Mouse (Mus musculus): ENCODE measurements around the gene Acacb.

Gene Acacb

DNA sequence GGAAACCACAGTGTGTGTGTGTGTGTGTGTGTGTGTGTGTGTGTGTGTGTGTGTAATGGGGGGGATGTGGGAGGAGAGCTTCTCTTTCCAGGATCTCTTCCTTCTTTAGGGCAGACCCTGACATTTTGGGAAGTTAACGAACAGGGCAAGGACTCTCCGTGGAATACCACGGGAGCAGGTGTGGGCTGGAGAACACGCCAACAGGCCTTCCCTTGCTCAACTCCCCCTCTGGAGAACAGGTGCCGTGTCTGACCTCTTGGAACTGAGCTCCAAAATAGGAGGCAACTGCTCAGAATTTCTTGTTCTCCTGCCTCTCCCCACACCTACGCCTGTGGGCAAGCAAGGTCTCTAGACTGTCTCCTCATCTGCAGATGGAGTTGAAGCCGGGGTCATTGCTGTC is 123.2 kb downstream of the Acacb start:
- DNase-seq (ENCODE audit: low spot score) = no peak

DNA sequence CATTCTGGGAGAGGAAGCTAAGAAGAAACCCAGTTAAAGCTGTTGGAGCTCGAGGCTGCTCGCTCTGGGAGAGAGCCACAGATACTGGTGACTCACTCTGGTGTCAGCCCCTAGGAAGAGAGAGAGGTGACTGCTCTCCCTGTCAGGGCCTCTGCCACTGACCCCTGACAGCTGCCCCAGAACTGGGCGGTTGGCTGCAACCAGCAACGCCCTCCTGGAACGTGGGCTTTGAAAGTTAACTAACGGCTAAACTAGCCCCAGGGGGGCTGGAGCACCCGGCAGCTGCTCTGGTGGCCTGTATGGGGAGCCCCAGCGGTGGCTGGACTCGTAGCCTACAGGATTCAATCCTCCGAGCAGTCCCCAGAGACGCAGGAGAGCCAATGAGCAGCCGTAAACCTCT is 123.6 kb downstream of the Acacb start:
- no peak for DNase-seq (ENCODE audit: low spot score)

DNA sequence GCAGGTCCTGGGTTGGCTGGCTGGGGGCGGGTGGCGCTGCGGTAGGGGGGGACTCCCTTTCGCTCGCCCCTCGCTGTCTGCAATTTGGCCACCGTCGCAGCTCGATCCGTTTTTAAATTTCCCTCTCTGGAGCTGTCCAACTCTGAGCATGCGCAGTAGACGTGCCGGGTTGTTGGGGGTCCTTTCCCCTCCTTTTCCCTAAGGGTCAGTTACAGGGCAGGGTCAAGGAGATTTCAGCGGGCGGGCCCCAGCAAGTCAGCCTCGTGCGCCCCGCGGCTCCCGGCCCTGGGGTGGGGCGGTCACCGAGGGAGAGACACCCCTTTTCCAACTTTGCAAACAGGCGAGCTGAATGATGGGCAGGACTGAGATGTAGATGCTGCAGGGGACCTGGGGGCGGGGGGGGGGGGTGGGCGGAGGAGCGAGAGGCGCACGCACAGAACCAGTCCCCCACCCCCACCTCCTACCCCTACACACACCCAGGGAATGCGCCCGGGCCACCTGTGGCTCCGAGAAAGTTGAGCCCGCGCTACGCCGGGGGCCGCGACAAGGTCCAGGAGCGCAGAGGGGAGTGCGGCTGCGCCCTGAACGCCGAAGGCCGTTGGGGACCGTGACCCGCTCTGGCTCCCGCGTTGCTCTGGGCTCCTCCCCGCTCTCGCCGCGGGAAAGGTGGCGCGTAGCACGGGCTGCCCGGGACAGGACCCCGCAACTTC is 127.5 kb downstream of the Acacb start, which contains the start of gene Foxn4:
Foxn4 (minus strand) TSS at position 115 of the 710 bp plus-strand sequence.
- DNase-seq (ENCODE audit: low spot score) = no peak

DNA sequence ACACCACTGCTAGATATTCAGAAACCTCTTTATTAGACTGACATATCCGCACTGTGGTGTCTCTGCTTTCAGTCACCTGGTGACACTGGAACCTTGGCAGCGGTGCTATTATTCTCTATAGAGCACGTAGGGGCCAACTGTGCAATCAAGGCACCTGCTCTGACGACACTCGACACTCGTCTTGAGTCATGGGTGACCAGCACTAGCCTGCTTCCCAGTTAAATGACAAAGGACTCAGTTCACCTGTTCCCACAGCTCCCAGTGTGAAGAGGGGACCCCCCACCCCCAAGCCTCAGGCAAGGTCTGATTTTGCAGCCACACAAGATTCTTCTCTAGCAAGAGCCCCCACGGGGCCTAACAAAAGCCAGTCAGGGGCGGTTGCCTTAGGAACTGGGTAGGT is 129.0 kb downstream of the Acacb start:
- DNase-seq (ENCODE audit: low spot score) = no peak

DNA sequence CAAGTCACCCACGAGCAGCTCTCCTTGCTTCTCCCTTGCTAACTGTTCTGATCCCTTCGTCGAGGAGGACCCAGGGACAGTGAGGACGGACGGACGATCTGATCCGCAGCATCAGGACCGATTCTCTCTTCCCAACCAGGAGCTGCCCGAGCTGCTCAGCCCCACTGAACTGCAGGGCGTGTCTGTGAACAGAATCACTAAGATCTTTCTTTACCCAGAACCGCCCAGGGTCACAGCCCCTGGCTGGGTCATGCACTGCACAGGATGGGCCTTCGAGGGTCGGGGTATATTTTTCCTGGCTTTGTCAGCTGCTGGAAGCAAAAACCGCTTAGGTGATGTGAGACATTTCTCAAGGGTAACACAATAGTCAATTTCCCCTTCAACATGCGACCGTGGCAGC is 129.7 kb downstream of the Acacb start:
- DNase-seq (ENCODE audit: low spot score) = no peak

DNA sequence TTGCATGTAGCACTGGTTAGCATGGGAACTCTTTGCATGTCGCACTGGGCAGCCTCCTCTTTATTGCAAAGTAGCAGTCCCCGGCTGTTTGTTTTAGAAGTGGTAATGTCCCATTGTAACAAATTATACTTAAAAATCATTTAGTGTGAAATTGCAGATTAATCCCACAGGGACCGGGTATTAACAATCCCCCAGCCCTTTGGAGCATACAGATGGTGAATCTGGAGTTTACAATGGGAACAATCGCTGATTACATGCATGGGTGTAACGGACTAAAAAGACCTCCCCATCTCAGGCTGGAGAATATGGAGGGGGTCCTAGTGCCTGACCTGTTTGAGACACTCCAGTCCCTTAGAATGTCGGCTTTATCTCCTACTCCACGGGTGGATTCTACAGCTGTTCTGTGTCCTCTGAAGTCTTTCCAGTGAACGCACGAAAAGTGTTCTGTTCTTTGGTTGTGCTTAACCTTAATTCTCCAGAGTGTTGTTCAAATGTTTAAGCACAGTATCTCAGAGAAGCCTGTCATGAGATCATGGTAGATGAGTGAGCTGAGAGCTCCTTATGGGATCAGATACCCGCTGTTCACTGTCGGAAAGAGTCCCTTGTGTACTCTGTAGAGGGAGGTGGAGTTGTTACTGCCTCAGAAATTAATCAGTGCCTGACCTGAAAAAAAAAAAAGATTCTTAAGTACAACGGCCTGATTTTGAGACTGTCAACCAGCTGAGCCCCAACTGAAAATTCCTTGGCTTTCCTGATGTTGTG is 133.2 kb downstream of the Acacb start:
- no peak for DNase-seq (ENCODE audit: low spot score)

DNA sequence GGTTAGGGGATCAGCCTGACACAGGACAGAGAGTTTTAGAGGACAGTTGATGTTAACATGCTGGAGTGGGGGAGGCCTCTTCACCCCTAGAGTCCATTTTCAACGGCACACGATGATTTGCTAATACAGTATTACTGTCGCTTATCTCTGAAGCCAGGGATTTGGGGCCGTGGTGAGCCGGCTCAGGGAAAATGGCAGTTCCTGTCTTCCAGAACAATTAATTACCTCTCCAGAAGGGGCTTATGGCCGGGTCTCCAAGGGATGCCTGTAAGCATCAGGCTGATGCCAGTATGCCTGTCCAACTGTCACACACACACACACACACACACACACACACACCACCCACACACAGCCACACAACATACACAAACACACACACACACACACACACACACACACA is 136.0 kb downstream of the Acacb start:
- no peak for DNase-seq (ENCODE audit: low spot score)

DNA sequence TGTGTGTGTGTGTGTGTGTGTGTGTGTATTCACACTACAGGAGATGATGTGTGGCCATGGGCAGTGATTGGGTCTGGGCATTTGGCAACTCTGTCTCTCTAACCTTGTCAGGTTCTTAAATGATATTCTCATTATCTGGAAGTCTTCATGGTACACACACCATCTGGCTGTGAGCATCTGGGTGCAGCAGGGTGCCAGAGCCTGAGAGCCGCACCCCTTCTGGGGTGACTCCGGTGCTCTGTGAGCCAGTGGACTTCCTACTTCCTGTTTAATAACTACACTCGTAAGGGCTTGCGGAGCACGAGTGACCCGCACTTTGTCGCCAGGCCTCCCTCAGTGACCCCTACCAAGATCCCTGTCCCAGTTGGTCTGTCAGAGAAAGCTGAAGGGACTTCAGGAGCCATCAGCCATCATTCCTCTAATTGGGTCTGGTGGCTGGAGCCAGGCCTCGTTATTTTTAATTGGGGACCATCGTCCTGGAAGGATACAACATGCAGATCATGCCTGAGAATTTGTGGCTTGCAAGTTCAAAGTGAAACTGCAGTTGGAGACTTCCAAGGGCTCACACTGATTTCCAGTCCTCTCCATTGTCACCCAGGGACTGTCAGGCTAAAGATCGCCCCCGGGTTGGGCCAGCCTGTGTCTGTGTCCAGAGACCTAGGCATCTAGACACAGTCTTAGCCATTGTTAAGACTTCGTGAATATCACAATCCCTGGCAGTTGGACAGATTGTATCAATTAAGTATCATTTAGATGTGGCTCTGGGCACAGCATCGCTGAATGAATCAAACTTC is 138.5 kb downstream of the Acacb start:
- no peak for DNase-seq (ENCODE audit: low spot score)

DNA sequence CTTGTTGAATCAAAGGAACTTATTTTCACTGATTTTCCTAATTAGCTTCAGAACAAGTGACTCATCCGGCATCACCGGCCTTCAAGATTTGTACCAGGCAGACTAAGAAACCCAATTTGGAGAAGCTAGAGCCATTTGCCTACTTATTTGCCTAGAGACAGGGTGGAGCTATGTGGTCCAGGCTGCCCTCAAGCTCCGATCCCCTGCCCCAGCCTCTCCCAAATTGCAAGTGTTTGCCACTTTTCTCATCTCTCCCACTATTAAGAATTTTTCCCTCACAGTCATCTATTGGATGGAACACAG is 139.0 kb downstream of the Acacb start:
- no peak for DNase-seq (ENCODE audit: low spot score)

DNA sequence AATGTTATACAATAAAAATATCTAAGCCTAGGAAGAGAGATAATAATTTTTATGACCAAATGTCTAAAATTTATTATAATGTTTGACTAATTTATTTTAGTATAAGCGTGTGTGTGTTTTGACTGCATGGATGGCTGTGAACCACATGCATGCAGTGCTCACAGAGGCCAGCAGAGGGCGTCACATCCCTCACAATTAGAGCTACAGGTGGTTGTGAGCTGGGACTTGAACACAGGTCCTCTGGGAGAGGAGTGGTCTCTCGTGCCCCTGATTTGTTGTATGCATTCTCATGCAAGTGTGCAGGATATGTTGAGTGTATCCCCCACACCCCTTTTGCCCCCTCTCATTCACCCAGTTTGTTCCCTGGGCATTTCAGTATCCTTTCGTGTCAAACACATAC is 139.8 kb downstream of the Acacb start:
- DNase-seq (ENCODE audit: low spot score) = no peak

DNA sequence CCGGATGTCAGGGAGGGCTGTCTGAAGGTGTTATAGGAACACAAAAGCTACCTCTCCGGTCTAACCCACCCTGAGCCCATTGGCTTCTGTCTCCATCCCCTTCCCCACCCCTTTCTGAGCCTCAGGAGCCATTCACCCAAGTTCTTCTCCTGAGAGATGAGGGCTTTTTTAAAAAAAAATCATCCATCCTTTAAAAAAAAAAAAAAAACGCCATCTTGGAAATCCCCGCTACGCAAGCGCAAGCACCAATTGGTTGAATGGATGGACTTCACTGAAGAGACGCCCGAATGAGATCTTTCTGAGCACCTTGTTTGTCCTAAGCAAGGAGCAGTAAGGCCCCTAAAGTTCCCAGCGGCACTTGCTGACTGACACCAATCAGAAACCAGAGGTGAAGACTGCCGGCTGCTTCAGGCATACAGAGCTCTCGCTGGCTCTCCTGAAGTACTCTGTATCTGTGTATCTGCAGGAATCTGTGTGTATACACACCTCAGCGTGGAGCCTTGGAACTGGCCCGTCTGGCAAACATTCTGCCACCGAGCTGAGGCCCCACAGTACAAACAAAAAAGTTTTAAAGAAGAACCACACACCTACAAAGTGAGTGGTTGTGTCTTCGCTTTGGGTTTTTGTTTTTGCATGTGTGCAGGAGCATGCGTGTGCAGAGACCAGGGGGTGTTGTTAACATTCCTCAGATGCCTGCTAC is 140.7 kb downstream of the Acacb start:
- DNase-seq (ENCODE audit: low spot score) = no peak

DNA sequence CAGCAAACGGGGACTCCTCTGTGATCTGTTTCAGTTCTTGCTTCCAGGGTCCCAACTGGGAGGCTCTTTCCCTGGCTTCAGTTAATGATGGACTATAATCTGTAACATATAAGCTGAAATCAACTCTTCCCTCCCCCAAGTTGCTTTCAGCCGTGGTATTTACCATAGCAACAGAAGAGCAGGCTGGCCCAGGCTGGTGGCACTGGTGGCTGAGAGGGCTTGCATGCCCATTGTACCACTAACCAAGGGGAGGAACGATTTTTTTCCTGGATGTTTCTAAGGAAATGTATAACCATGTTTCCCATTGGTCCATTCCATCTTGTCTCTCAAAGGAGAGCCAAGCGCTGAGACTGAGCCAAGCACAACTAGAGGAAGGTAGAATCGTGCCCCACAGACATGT is 142.1 kb downstream of the Acacb start:
- DNase-seq (ENCODE audit: low spot score) = no peak

DNA sequence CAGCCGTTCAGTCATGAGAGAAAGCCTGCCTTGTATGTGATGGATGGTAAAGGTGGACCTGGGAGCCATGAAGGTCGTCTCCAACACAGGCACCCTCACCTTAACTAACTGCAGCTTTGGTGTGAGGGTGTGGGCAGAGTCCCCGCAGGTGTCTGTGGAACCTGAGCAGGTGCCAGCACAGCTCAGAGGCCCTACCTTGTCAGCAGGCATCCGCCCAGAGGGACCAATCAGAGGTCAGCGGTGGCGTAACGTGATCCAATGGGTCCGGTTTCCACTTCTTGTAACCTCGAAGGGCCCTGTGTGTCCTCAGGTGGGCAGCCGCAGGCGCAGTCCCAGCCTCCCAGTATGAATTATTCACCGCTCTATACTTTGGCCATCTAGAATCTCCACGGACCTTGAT is 142.5 kb downstream of the Acacb start, which contains the start of gene Myo1h:
Myo1h (plus strand) TSS at position 293 of the 400 bp plus-strand sequence.
- no peak for DNase-seq (ENCODE audit: low spot score)

DNA sequence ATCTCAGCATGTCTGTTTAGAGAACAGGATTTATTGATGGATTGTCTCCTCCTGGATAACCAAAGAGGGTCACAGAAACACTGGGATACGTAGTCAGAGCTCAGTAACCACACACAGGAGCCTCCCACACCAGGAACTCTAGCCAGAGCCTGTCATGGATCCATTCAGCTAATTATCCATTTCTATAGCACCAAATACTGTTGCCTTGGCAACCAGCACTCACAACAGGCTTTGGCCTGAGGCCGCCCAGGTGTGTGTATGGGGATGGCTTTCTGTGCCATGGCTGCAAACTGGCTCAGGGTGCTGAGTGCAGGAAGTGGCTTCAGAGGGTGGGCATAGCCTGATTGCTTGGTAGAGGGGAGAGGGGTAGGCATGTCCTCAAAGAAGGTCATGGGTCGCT is 143.7 kb downstream of the Acacb start:
- DNase-seq (ENCODE audit: low spot score) = no peak

DNA sequence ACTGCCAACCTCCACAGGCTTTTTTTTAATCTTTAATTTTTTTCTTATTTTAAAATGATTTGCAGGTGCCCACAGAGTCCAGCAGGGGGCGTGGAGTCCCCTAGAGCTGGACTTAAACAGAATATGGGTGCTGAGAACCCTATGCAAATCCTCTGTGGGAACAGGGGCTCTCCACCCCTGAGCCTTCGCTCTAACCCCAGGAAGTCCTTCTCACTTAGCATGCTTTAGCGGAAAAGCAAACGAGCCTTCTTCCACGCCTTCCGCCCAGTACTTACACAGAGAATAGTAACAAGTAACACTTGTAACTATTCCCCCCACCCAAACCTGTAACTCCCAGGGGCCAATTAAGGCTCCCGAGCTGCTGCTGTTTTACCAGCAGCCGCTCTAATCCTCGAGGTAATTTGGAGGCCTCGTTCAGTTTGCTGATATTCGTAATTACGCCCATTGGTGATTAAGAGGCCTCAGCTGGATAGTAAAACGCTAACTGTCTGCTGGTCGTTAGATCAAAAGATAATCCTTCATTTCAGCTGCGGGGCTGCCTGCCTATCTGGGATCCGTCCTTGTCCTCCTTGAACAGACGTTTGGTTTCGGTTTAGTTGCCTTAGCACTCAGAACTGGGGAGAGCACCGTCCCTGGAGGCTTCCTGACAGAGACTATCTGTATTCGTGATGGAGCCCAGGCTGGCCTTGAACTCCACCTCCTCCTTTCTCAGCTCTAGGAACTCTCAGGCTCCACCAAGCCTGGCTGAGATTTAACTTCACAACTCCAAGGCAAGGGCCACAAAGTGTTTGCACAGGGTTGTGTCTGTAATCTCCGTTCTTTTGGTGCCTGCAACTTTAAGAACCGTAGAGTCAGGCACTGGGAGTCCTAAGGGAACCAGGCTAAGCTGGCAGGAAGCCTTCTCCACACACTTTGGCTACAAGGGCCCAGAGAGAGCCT is 150.6 kb downstream of the Acacb start:
- DNase-seq (ENCODE audit: low spot score) = no peak

DNA sequence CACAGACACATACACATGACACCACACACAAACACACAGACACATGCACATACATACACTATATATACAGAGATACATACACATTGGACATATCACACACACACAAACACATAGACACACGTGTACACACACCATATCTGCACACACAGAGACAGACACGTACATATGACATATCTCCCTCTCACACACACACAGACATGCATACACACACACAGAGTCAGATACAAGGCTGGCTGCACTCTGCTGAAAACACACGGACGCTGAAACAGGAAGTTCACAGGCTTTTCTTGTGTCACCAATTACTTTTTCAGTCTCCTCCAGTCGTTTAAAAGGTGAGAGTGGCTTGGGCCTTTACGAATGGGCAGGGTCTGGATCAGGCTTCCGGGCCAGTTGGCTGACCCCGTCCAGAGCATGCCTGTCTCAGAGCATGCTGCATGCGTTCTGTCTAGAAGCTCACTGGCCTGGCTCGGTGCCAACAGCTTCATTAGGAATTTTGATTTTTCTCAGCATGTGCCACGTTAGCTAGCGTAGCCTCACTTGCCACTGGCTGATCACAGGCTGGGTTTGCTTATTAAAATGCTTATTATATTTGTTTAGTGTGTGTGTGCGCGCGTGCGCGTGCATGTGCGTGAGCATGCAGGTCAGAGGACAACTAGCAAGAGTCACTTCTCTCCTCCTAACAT is 152.0 kb downstream of the Acacb start:
- DNase-seq (ENCODE audit: low spot score) = no peak

DNA sequence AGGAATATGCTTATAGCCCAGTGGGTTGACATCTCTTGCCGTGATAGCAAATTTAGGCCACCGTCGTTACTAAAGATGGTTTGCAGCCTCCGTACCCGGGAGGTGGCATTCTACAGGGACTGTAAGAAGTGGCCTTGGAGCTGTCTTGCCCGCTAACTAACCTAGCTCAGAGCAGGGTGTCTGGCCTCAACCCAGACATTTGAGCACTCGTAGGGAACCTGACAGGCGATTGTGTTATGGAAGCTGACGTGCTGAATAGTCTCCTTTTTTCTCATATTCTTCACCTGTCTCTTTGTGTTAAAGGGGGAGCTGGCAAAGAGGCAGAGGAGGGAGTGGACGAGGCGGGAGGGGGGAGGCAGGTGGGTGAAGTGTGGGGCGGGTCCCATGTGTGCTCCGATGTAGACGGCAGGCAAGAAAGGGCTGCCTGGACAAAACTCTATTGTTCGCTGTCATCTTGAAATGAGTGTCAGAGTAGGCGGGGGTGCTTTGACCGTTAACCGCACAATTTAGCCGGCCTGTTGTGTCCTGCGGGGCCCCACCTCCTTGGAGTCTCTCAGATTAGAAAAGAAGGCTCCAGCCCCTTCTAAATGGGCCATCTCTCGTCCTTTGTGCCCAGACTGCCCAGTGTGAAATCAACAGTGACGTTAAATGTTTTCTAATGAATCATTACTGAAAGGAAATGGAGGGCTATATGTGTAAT is 153.0 kb downstream of the Acacb start:
- DNase-seq (ENCODE audit: low spot score) = no peak

DNA sequence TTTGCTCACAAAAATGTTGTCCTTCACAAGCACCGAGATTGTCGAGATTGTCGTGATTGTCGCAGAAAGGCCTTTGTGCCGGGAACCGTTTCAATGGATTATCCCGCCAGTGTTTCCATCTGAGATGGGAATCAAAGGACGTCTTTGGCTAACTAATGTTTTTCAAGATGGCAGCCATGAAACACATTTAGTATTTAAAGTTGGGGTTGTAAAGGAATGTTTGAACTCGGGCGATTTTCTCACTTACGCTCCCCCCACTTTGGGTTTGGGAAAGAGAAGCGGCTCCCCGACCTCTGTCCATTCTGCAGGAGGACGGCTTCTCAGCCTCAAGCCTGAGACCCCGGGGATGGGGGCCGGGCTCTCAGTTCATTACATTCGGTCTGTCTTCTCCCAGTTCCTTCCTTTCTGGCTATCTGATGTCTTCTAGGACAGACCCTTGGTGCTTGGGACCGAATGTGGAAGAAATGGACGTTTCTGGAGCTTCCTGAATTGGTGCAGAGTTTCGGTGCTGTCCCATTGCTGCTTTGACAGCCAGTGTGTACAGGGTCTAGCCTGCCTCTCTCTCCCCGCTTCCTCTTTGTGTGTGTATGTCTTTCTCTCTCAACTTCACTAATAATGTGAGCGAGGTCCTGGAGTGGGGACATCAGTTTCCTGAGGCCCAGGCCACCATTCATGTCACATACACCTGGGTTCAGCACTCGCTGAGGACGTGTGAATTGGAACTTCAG is 153.7 kb downstream of the Acacb start:
- no peak for DNase-seq (ENCODE audit: low spot score)

Data from lung, postnatal 25 days (tissue).